Mouse (Mus musculus) urinary bladder, postnatal 4 days (tissue): Measurements from ENCODE around the gene Neurl1b.

ENCODE experiments used
- DNase-seq, 2 experiments: peaks; one replicate each; pipeline ENCODE4 v3.0.0; 2021 to 2022; ENCODE audit warnings: low spot score in 2 of 2

The Neurl1b gene

GRCm38 (mm10) chr17:26490910-26491309 is 76.3 kb downstream of the Neurl1b start:
- no peak for DNase-seq

- no peak for DNase-seq
Measured at GRCm38 (mm10) chr17:26492246-26492645, 77.6 kb downstream of the Neurl1b start.

DNA sequence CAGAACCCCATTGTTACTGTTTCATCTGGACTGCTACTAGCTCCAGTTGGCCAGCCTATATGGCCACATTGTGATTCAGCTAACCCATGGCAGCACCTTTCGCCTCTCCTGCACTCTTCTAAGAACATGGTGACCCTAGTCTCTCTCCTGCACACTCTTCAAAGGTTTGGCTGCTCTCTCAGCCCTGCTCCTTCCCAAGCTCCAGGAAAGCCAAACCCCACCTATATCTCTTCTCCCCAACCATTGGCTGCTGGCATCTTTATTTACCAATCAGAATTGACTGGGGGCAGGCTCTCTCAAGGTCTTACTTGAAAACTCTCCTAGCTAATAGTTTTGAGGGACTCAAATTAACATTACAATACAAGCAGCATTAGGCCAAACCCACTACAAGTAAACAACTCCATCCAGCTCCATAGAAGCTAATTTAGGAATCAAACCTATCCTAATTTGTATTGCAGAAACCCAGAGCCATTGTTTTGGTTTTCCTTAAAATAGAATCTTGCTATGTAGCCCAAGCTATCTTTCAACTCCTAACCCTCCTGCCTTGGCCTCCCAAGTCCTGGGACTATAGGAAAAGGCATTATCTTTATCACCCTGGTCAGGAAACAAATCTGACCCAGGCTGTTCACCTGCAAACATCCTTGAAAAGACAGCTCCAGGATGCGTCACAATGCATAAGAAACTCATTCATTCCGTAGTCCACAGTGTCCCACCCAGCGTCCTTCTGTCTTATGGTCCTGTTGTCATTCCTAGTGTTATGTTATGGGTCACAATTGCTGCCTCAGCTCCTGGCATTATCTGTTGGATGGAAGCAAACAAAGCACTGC is 80.2 kb downstream of the Neurl1b start:
- no peak for DNase-seq
